Mouse (Mus musculus) megakaryocyte-erythroid progenitor cell, adult 5-6 weeks (primary cell): ENCODE measurements around the gene Il23r. TPM values are rescaled to one million over a fixed set of nuclear protein-coding genes. Genes with fewer than 3 reads are reported as not detected.

ENCODE experiments used
- ATAC-seq: replicated peaks from 2 replicates; pipeline ENCODE4 v1.8.0; 2016; ENCODE audit warnings: mild to moderate bottlenecking, inconsistent platforms; ENCODE audit not compliant: severe bottlenecking, poor library complexity, low FRiP score, low TSS enrichment
- total RNA-seq, 2 experiments: library from RNA; stranded (forward) in 1 of 2; stranded (reverse) in 1 of 2; fragments of 200-1000, 215-1000 nt in 1 of 2; fragments of >200 nt in 1 of 2; fragmentation: Nextera tagmentation in 1 of 2; gene quantifications; 2 replicates each; pipeline ENCODE4 v1.2.3; 2014 to 2017

Il23r gene
- total RNA-seq, 2 experiments from 2014 or later = not detected

GRCm38 (mm10) chr6:67435711-67436110 is 55.9 kb downstream of the Il23r start:
- ATAC-seq = no peak

DNA sequence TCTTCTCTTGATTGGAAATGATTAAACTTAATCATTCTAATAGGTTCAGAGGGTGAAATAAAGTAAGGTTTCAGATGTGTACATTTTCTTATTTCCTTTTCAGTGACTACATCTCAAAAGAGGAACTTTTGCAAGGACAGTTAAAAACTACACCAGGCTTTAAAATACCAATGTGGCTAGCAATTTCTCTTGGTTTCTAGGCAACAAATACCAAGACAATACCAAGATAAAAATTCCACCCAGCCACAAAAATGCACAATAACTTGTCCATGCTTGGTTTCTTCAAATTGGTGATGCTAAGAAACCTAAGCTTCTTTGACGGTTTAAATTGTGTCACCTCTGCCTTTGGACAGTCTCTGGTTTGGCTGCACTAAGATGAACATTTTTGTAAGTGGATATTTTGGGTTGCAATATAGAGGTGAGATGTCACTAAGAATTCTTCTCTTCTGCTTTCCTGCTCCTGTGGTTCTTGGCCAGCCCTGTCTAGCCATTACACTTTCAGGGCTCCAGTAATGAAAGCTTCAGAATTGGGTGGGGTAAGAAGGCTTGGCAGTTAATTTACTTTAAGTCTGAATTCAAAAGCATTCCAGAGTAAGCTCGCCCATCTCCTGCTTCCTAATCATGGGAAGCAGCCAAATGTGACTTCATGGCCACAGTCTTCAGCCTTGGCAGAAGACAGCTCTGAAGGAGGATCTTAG is 56.8 kb downstream of the Il23r start:
- no peak for ATAC-seq

- no peak for ATAC-seq
These were observed 59.8 kb downstream of the Il23r start for GRCm38 (mm10) chr6:67431808-67432207.

DNA sequence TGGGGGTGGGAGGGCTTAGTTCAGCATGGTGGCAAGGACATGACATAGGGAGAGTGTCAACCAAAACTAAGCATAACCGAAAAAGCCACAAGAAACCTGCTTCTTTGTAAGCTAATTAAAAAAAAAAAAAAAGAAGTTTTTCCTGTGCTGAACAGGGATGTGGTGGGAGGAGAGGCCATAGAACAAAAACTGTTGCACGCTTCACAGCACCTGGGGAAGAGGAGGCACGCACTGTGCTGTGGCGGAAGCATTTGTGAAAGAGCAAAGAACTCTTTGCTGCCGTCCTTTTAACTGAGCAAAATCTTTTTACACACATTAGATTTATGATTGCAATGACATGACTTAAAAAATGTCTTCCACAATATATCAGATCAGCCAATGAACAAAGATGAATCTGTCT is 69.9 kb downstream of the Il23r start:
- ATAC-seq = no peak

GRCm38 (mm10) chr6:67416557-67416956 is 75.1 kb downstream of the Il23r start:
- no peak for ATAC-seq

DNA sequence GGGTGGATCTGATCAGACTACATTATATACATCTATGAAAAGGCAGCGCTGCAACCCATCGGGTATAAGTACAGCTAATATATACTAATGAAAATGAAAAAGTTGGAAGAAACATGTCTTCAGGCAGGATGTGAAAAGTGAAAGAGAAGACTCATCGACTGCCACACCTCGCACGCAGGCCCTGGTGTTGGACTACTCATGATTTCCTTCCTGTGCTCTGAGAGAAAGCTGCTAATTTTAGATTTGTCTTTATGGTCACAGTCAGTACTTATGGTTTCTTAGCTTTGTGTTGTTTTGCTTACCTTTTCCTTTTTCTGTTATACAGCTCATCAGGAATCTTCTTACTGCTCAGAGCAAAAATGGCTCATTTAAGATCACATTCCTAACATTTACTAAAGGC is 76.4 kb downstream of the Il23r start:
- ATAC-seq = no peak

DNA sequence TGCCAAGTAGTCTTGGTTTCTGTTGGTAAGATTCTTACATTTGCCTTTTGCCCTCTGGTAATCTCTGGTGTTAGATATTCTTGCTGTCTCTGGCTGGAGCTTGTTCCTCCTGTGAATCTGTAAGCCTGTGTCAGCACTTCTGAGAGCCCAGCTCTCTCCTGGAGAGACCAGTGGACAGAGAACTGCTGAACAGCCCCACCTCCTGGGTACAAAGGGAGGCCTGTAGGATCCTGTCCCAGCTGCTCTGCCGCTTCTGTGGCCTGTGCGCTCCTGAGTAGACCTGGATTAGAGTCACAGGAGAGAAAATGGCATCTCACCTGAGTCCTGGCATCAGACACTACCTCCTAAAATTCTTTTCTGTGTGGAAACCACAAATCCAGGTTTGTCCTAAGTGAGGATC is 78.3 kb downstream of the Il23r start:
- no peak for ATAC-seq

- no peak for ATAC-seq
These were observed 86.4 kb downstream of the Il23r start for GRCm38 (mm10) chr6:67405281-67405682.

DNA sequence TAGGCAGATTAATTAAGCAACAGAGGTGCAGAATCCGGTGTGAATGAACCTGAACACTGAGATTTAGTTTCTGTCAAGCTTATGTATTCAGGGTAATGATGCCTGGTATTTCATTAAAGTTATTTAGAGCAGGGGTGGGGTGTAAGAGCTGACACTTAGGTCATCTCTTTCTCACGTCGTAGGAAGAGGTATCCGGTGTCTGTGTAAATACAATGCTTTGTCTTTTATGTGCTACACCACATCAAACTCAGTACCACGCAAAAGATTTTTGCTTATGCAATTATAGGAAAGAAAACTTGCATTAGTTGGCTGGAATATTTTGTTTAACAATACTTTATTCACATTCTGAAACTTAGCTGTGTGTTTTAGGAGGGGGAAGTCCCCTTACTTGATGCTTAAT is 92.1 kb downstream of the Il23r start:
- no peak for ATAC-seq

GRCm38 (mm10) chr6:67375982-67376391 is 115.7 kb downstream of the Il23r start, which contains the start of gene Il12rb2:
Gene Il12rb2, minus strand, starts transcription at chr6:67376188.
- ATAC-seq = peak; percentile 91

Other genes starting within 250 kb of the Il23r start
- gene Il12rb2, start 115.7 kb downstream of the Il23r start, total RNA-seq (2014; fragmentation: Nextera tagmentation) = 0.33 and 1.4 TPM in 2 replicates
- gene Il12rb2, start 115.7 kb downstream of the Il23r start, total RNA-seq (2017) = 2.1 and 3.3 TPM in 2 replicates
- 7.3 and 8.7 TPM in 2 replicates for gene Tacstd2, start 43.9 kb upstream of the Il23r start, total RNA-seq (2014; fragmentation: Nextera tagmentation)
- gene Tacstd2, start 43.9 kb upstream of the Il23r start, total RNA-seq (2017) = 6.5 and 15.5 TPM in 2 replicates